Mouse (Mus musculus) forebrain, embryonic 15.5 days (tissue): Measurements from ENCODE around the gene Xkr7. TPM values are rescaled to one million over a fixed set of nuclear protein-coding genes. Genes with fewer than 3 reads are reported as not detected.

Experiments
- ATAC-seq: fragments of 200-750 bp; cut with Nextera tagmentation; replicated peaks from 2 replicates; pipeline ENCODE4 v1.8.0; 2017; ENCODE audit warnings: mild to moderate bottlenecking, moderate TSS enrichment, moderate library complexity
- H3K27ac ChIP-seq: fragments of 300-500 bp; sonication (generic); replicated peaks from 2 replicates; pipeline ENCODE4 v1.5.1; 2015; ENCODE audit warnings: mild to moderate bottlenecking, inconsistent platforms
- H3K27me3 ChIP-seq: fragments of 300-500 bp; sonication (generic); 2 replicates; pipeline ENCODE4 v1.6.1; 2015; ENCODE audit warnings: inconsistent platforms
- H3K36me3 ChIP-seq: fragments of 300-500 bp; sonication (generic); 2 replicates; pipeline ENCODE4 v1.6.1; 2015; ENCODE audit warnings: mild to moderate bottlenecking, inconsistent platforms
- H3K4me1 ChIP-seq: fragments of 300-500 bp; sonication (generic); 2 replicates; pipeline ENCODE4 v1.6.1; 2015; ENCODE audit warnings: inconsistent platforms
- H3K4me2 ChIP-seq: fragments of 300-500 bp; sonication (generic); replicated peaks from 2 replicates; pipeline ENCODE4 v1.6.1; 2015; ENCODE audit warnings: mild to moderate bottlenecking, inconsistent platforms
- H3K4me3 ChIP-seq: fragments of 300-500 bp; sonication (generic); 2 replicates; pipeline ENCODE4 v1.5.1; 2015; ENCODE audit warnings: mild to moderate bottlenecking, inconsistent platforms
- H3K9ac ChIP-seq: fragments of 300-500 bp; sonication (generic); replicated peaks from 2 replicates; pipeline ENCODE4 v1.6.1; 2015; ENCODE audit warnings: mild to moderate bottlenecking, inconsistent platforms
- H3K9me3 ChIP-seq: fragments of 300-500 bp; sonication (generic); 2 replicates; pipeline ENCODE4 v1.6.1; 2016; ENCODE audit warnings: inconsistent platforms
- WGBS: fragments of 180-500 bp; shearing (Covaris S2); methylation state at CpG from one replicate; pipeline ENCODE4 v1.1.7; 2015; ENCODE audit warnings: mixed read lengths; 5-methylcytosine and 5-hydroxymethylcytosine counted together
- polyA plus RNA-seq: library from polyadenylated mRNA; unstranded; fragments of >200 nt; fragmentation: Nextera tagmentation; extraction: Ambion mirVana; gene quantifications from 2 replicates; pipeline ENCODE4 v1.2.1, GENCODE M21; 2015

Xkr7 gene
- polyA plus RNA-seq, 1 experiment from 2014 or later: 2.0 TPM

DNA sequence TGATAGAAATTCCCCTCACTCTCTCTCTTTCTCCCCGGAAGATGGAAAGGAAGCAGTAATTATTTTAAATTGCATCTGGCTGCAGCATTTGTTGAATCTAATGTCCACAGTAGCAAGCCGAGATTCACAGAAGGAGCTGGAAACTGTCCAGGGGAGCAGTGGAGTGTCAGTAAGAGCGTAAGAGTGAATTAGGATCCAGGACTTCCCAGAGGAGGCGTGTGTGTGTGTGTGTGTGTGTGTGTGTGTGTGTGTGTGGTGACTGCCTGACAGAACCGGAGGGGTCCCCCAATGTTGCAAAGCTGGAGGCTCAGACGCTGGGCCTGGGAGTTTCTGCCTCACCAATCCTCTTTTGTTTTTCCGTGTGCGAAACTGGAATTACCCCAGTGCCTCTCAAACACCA lies 15.8 kb upstream of the Xkr7 start:
- 23% methylated on average over 8 of the region's 8 CpGs for WGBS
- peak; percentile 37; the same call in 1 of the 2 replicates for ATAC-seq
- H3K4me3 ChIP-seq: peak overlapping the region; percentile 64

GRCm38 (mm10) chr2:153016786-153017185 lies 14.9 kb upstream of the Xkr7 start:
- Histone ChIP-seq H3K4me3 (no peak overlapping the region), H3K27me3 (no peaks in the 10 kb centered on the region), H3K36me3 (peaks cover 8% of the 10 kb centered on the region), H3K4me1 (peaks cover 31% of the 10 kb centered on the region), H3K27ac (0 out of 2 replicates have a peak overlapping the region, but pooled peaks have one; percentile 71), H3K4me2 (no peak overlapping the region), H3K9me3 (no peaks in the 10 kb centered on the region), H3K9ac (no peak overlapping the region)
- ATAC-seq: no peak
- WGBS: 27% methylated on average over 5 of the region's 5 CpGs

More for the DNA sequence above, 15.8 kb upstream of the Xkr7 start:
- Histone ChIP-seq H3K27me3 (no peaks in the 10 kb centered on the region), H3K36me3 (peaks cover 12% of the 10 kb centered on the region), H3K9ac (0 out of 2 replicates have a peak overlapping the region, but pooled peaks have one; percentile 21), H3K4me1 (peaks cover 31% of the 10 kb centered on the region), H3K27ac (peak overlapping the region; percentile 71), H3K9me3 (no peaks in the 10 kb centered on the region), H3K4me2 (peak overlapping the region; percentile 69)

DNA sequence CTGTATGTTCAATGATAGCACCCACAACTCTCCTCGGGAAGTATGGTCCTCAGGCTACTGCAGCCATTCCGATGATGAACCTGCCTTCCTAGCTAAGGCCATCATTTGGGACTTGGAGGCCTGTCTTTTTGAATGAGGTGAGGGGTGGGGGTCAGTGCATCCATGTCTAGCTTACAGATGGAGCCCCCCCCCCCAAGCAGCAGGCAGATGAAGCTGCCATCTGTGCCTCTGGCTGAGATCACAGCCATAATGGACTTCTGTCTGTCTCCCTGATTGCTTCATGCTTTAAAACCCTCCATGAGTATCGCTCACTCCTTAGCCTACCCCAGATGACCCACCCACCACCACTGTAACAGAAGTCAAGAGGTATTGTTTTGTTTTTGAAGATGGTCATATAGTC lies 12.3 kb upstream of the Xkr7 start:
- ATAC-seq: no peak
- no peak overlapping the region for H3K4me2 ChIP-seq
- H3K36me3 ChIP-seq: no peaks in the 10 kb centered on the region
- H3K27ac ChIP-seq: no peak overlapping the region
- H3K4me1 ChIP-seq: peaks cover 24% of the 10 kb centered on the region
- no peaks in the 10 kb centered on the region for H3K9me3 ChIP-seq
- WGBS: 74% methylated on average over 3 of the region's 3 CpGs
- H3K4me3 ChIP-seq: no peak overlapping the region
- H3K9ac ChIP-seq: no peak overlapping the region
- no peaks in the 10 kb centered on the region for H3K27me3 ChIP-seq

- Histone ChIP-seq H3K9ac (no peak overlapping the region), H3K36me3 (no peaks in the 10 kb centered on the region), H3K4me1 (peaks cover 12% of the 10 kb centered on the region), H3K27ac (no peak overlapping the region), H3K9me3 (no peaks in the 10 kb centered on the region), H3K4me2 (no peak overlapping the region), H3K27me3 (no peaks in the 10 kb centered on the region), H3K4me3 (no peak overlapping the region)
- WGBS: 55% methylated on average over 3 of the region's 3 CpGs
- ATAC-seq: no peak
Observed at GRCm38 (mm10) chr2:153021163-153021562, 10.5 kb upstream of the Xkr7 start.

DNA sequence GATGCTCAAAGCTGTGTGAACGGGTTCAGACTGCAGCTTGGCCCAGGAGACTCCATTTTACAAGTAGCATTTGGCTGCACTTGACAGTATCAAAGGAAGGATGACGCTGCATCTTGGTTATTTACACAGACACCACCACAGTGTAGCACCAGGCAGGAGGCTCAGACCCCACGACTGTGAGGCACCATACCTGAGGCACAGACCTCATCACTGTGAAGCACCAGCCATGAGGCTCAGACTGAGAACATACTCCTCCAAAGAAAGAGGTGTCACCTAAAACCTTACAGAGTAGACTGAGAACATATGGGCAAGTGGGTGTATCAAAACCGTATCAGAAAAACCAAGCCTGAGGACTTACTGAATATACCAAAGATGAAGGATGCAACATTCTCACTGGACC lies 8.8 kb upstream of the Xkr7 start:
- Histone ChIP-seq H3K27ac (no peak overlapping the region), H3K27me3 (no peaks in the 10 kb centered on the region; the same call in 1 of the 2 replicates), H3K36me3 (no peaks in the 10 kb centered on the region), H3K4me1 (no peaks in the 10 kb centered on the region), H3K9me3 (no peaks in the 10 kb centered on the region), H3K4me2 (no peak overlapping the region), H3K4me3 (no peak overlapping the region), H3K9ac (no peak overlapping the region)
- no peak for ATAC-seq
- 66% methylated on average over 4 of the region's 4 CpGs for WGBS

GRCm38 (mm10) chr2:153026052-153026451 lies 5.6 kb upstream of the Xkr7 start:
- H3K4me1 ChIP-seq: peaks cover 8% of the 10 kb centered on the region
- peaks cover 6% of the 10 kb centered on the region; the same call in 1 of the 2 replicates for H3K27me3 ChIP-seq
- no peak overlapping the region for H3K27ac ChIP-seq
- no peak for ATAC-seq
- H3K36me3 ChIP-seq: no peaks in the 10 kb centered on the region
- WGBS: 83% methylated on average over 7 of the region's 7 CpGs
- H3K4me2 ChIP-seq: no peak overlapping the region
- H3K9me3 ChIP-seq: no peaks in the 10 kb centered on the region
- H3K4me3 ChIP-seq: no peak overlapping the region
- no peak overlapping the region for H3K9ac ChIP-seq

- H3K4me1 ChIP-seq: peaks cover 18% of the 10 kb centered on the region
Observed at GRCm38 (mm10) chr2:153027501-153027900, 4.2 kb upstream of the Xkr7 start.

GRCm38 (mm10) chr2:153030422-153030821 lies 1.2 kb upstream of the Xkr7 start:
- H3K4me1 ChIP-seq: peaks cover 47% of the 10 kb centered on the region
- H3K9ac ChIP-seq: no peak overlapping the region
- 26% methylated on average over 4 of the region's 4 CpGs for WGBS
- no peak overlapping the region for H3K4me2 ChIP-seq
- H3K9me3 ChIP-seq: no peaks in the 10 kb centered on the region
- no peak overlapping the region for H3K4me3 ChIP-seq
- H3K36me3 ChIP-seq: no peaks in the 10 kb centered on the region
- ATAC-seq: no peak
- no peak overlapping the region for H3K27ac ChIP-seq
- peaks cover 6% of the 10 kb centered on the region; the same call in 1 of the 2 replicates for H3K27me3 ChIP-seq

More at GRCm38 (mm10) chr2:153027501-153027900, 4.2 kb upstream of the Xkr7 start:
- ATAC-seq: no peak
- H3K27me3 ChIP-seq: peaks cover 6% of the 10 kb centered on the region; the same call in 1 of the 2 replicates
- H3K4me2 ChIP-seq: no peak overlapping the region
- H3K27ac ChIP-seq: no peak overlapping the region
- no peaks in the 10 kb centered on the region for H3K9me3 ChIP-seq
- H3K4me3 ChIP-seq: no peak overlapping the region
- H3K36me3 ChIP-seq: no peaks in the 10 kb centered on the region
- no peak overlapping the region for H3K9ac ChIP-seq
- WGBS: 76% methylated on average over 4 of the region's 4 CpGs

GRCm38 (mm10) chr2:153032083-153032842 lies 611 bp downstream of the Xkr7 start:
- 2% methylated on average over 51 of the region's 58 CpGs for WGBS
- peaks cover 63% of the 10 kb centered on the region for H3K4me1 ChIP-seq
- peak overlapping the region; percentile 53 for H3K4me3 ChIP-seq
- H3K4me2 ChIP-seq: peak overlapping the region; percentile 67
- H3K36me3 ChIP-seq: no peaks in the 10 kb centered on the region
- peak overlapping the region; percentile 77 for H3K9ac ChIP-seq
- H3K9me3 ChIP-seq: no peaks in the 10 kb centered on the region
- H3K27me3 ChIP-seq: peaks cover 6% of the 10 kb centered on the region; the same call in 1 of the 2 replicates
- ATAC-seq: peak; percentile 69
- H3K27ac ChIP-seq: peak overlapping the region; percentile 80

- H3K4me1 ChIP-seq: peaks cover 68% of the 10 kb centered on the region
- 4% methylated on average over 4 of the region's 4 CpGs for WGBS
Observed at GRCm38 (mm10) chr2:153032973-153033372, 1.3 kb downstream of the Xkr7 start.

DNA sequence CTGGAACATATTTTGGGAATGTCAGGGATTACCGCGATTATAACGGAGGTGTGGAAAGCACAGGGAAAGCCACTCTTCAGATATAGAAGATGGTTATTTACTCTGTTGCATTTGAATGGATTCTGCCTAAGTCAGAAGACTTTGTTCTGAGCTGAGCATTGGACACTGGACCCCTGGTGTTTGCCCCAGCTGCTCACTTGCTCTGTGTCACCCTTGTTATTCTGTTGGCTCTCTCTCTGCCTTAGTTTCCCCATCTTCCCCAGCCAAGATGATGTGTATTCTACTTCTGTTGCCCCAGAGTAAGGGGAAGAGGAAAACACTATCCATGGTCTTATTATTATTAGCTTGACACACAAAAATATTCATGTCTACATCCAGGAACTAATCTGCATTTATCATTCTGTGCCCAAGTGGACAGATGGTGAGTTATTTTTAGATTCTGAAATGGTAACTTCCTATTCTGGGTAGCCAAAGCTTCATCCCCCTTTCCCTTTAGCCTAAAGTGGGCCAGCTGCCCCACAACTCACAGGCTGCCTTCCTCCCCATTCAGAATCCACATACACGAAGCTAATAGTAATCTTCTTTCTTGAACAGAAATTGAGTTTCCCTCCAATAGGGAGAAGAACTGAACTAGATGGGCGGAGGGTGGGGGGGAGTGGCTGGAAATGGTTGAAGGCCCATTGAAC lies 2.0 kb downstream of the Xkr7 start:
- ATAC-seq: no peak
- peaks cover 6% of the 10 kb centered on the region; the same call in 1 of the 2 replicates for H3K27me3 ChIP-seq
- H3K9ac ChIP-seq: peak overlapping the region; percentile 77
- peak overlapping the region; percentile 67 for H3K4me2 ChIP-seq
- H3K36me3 ChIP-seq: no peaks in the 10 kb centered on the region
- peaks cover 75% of the 10 kb centered on the region for H3K4me1 ChIP-seq
- peak overlapping the region; percentile 61 for H3K27ac ChIP-seq
- no peaks in the 10 kb centered on the region for H3K9me3 ChIP-seq
- 58% methylated on average over 5 of the region's 5 CpGs for WGBS
- peak overlapping the region; percentile 53 for H3K4me3 ChIP-seq

More at GRCm38 (mm10) chr2:153032973-153033372, 1.3 kb downstream of the Xkr7 start:
- Histone ChIP-seq H3K9me3 (no peaks in the 10 kb centered on the region), H3K4me3 (peak overlapping the region; percentile 53), H3K36me3 (no peaks in the 10 kb centered on the region), H3K4me2 (peak overlapping the region; percentile 67), H3K27ac (peak overlapping the region; percentile 61), H3K9ac (peak overlapping the region; percentile 77), H3K27me3 (peaks cover 6% of the 10 kb centered on the region; the same call in 1 of the 2 replicates)
- no peak for ATAC-seq

DNA sequence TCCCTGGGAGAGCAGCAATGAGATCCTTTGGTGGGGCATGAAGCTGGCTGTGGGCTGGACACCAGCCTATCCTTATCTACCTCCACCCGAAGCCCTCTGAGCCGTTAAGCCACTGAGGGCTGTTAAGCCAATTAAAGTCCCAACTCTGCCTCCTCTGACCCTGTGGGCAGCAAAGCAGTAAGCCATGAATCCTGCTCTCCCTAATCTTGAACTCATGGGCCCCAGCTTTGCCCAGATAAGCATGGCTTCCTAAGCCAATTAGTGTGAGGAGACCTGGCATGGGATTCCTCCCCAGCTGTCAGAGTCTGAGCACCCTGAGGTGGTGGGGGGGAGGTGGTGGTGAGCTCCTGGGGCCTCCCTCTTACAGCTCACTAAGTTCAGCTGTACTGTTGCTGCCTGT lies 5.0 kb downstream of the Xkr7 start:
- H3K4me2 ChIP-seq: no peak overlapping the region
- no peak overlapping the region for H3K4me3 ChIP-seq
- ATAC-seq: no peak
- H3K36me3 ChIP-seq: no peaks in the 10 kb centered on the region
- peaks cover 69% of the 10 kb centered on the region for H3K4me1 ChIP-seq
- no peak overlapping the region for H3K9ac ChIP-seq
- no peak overlapping the region for H3K27ac ChIP-seq
- no peaks in the 10 kb centered on the region for H3K9me3 ChIP-seq
- WGBS: 11% methylated on average over 2 of the region's 2 CpGs
- H3K27me3 ChIP-seq: no peaks in the 10 kb centered on the region
